Mouse (Mus musculus) splenic B cell, adult 2 months (primary cell): ENCODE data around the gene Oog4.
"Not testable (repeated sequence)": the region's sequence is repeated elsewhere in the genome, so short reads cannot be mapped to it uniquely, and the experiment has no call there.

Source experiments
- DNase-seq: peaks from one replicate; pipeline ENCODE4 v3.0.0-alpha.2; 2011; ENCODE audit warnings: low read depth, low spot score
- H3K27me3 ChIP-seq: 2 replicates; pipeline ENCODE4 v1.6.1; 2012; ENCODE audit warnings: mild to moderate bottlenecking, low read length, moderate library complexity, mixed read lengths; ENCODE audit not compliant: control insufficient read depth, poor library complexity, insufficient read depth, severe bottlenecking
- H3K36me3 ChIP-seq: 2 replicates; pipeline ENCODE4 v1.6.1; 2012; ENCODE audit warnings: mild to moderate bottlenecking, low read length, moderate library complexity, mixed read lengths; ENCODE audit not compliant: control insufficient read depth, poor library complexity, insufficient read depth, severe bottlenecking

Oog4 gene

DNA sequence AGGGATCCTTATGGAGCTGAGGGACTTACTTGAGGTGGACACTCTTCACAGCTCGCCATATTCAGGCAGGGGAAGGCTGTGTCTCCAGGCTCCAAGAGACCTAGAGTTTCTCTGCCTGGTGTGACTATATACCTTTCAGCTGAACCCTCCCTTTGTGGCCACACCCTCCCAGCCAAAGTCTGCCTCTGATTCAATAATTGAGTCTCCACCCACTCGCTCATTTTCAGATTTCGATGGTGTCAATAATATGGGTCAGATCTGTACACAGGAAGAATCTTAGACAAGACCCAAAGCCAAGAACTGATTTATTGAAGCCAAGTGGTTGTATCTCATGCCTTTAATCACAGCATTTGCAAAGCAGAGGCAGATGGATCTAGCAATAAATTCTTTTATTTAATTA lies at the start of gene Oog4:
Oog4 (minus strand) TSS at position 101 of the 400 bp plus-strand sequence.
- Histone ChIP-seq H3K27me3 (no peaks in the 10 kb centered on the region), H3K36me3 (no peaks in the 10 kb centered on the region)
- DNase-seq, result no peak

DNA sequence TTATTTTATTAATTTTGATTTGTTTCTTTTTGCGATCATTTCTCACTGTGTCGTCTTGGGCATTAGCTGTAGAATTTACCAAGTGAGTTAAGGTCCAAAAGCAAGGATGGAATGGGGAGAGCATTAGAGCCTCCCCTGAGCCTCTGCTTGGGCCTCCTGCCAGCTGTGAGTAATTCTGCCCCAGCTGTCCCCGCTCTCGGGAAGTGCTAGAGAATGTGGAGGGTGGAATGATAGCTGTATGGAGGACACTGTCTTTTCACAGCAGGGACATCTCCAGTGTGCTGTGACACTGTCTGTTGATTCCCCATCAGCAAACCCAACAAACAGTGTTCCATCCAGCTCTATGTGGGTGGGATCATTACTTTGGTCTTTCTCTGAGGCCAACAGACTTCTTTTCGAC lies 23.4 kb downstream of the Oog4 start:
- not testable (repeated sequence) for H3K36me3 ChIP-seq, H3K27me3 ChIP-seq, DNase-seq

DNA sequence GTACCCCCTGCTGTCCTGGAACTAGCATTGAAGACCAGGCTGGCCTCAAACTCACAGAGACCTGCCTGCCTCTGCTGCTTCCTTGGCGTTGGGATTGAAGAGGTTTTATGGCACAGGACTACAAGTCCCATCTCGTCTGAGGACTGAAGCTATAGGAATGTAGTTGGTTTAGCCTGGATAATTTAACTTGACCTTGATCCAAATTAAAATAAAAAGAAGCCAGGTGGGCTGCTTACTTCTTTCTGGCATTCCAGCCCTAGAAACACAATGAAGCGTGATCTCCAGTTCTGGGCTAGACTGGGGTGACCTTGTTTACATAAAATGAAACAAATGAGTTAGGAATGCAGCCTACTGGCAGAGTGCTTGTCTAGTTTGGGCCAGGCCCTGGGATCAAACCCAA lies 36.0 kb downstream of the Oog4 start:
- DNase-seq, result no peak
- peaks cover 13% of the 10 kb centered on the region for H3K36me3 ChIP-seq
- no peaks in the 10 kb centered on the region for H3K27me3 ChIP-seq

DNA sequence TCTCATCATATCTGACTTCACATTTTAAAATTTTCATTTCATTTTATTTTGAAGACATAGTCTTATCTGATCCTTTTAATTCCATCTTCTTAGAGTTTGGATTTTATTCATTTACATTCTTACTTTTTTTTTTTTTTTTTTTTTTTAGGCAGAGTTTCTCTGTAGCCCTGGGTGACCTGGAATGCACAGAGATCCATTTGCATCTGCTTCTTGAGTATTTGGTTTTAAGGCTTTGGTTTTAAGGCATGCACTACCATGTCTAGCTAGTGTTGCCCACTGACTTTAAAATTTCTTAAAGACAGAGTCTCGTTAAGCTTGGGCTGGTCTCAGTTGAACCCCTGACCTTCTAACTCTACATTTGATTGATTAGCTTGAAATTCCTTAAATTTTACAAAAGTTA lies 36.5 kb downstream of the Oog4 start:
- Histone ChIP-seq H3K36me3 (peaks cover 9% of the 10 kb centered on the region), H3K27me3 (no peaks in the 10 kb centered on the region)
- no peak for DNase-seq

DNA sequence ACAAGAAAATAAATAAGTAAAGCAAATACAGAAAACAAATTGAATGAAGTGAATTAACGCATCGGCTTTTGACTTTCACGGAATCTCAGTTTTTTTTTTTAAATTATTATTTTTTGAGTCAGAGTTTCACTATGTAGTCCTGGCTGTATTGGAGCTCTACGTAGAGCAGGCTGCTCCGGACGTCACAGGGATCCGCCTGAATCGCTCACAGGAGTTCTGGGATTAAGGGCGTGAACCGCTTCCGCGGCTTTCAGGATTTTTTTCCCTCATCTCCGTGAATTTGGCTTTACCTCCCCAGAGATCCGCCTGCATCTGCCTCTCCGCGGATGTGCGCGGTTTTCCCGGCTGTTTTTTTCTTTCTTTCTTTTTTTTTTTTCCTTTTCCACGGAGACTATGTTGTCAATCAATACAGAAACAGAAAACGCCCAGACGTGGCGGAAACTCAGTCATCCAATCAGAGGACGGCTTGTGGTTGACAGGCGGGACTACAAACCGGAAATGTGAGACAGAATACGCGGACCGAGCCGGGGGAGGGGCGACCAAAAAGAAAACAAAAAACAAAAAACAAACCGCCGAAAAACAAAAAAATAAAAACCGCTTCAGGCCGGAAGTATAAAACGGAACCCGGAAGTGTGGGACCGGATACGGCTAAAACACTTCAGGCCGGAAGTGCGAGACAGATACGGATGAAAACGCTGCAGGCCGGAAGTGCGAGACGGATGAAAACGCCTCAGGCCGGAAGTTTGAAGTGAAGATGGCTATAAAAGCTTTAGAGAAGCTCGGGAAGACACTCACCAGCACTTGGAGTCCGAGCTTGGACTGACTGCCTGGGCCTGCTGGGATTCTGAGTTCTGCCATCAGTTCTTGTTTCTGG lies 37.7 kb downstream of the Oog4 start, which contains the start of gene Pramef8:
Pramef8 (plus strand) TSS at position 208 of the 874 bp plus-strand sequence.
- DNase-seq, result peak; percentile 95
- Histone ChIP-seq H3K27me3 (no peaks in the 10 kb centered on the region), H3K36me3 (peaks cover 4% of the 10 kb centered on the region)

DNA sequence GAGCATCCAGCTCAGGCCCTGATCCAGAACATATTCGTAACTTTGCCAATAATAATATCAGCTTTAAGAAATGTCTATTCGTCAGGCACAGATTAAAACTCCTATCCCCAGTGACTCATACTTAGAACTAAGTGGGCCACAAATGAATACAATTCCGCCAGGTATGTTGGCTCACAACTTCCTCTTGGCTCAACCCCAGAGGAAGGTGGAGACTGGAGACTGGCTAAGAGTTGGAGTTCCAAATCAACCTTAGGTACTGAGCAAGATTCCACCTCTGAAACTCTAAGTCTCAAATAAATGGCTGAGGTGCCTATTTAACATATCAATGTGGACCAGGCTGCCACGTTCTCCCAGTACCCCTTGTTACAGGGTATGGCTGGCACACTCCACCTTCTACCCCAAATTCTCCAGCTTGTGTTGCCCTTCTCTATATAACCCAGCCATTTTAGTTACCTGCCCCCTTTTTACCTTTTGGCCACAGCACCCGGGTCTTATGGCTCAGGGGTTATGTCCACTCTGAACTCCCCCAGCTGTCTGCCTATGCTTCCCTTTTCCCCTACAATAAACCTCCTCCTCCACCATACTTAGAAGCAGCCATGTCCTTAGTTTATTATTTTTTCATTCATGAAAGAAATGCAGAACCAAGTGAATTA lies 38.4 kb downstream of the Oog4 start:
- H3K36me3 ChIP-seq, result peaks cover 4% of the 10 kb centered on the region
- DNase-seq, result peak; percentile 21
- no peaks in the 10 kb centered on the region for H3K27me3 ChIP-seq

DNA sequence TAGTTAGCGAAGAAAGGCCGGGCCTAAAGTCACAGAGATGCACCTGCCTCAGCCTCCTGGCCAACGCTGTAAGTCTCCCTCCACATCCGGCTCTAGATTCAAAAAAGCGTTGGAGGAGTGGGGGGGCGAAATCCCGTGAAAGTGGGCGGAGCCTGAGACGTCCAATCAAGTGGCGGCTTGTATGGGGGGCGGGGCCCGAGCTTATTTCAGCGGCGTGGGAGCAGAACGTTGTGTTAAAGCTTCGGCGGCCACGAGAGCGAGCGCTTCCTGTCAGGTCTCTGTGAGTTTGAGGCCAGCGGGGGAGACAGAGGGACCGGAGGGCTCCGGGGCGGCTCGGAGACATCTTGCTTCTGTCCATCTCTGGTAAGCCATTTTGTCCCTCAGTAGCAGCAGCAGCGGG lies 55.9 kb downstream of the Oog4 start, which contains the start of gene Pramel1:
Pramel1 (plus strand) TSS at position 248 of the 400 bp plus-strand sequence.
- DNase-seq, result no peak
- no peaks in the 10 kb centered on the region for H3K36me3 ChIP-seq
- no peaks in the 10 kb centered on the region for H3K27me3 ChIP-seq

DNA sequence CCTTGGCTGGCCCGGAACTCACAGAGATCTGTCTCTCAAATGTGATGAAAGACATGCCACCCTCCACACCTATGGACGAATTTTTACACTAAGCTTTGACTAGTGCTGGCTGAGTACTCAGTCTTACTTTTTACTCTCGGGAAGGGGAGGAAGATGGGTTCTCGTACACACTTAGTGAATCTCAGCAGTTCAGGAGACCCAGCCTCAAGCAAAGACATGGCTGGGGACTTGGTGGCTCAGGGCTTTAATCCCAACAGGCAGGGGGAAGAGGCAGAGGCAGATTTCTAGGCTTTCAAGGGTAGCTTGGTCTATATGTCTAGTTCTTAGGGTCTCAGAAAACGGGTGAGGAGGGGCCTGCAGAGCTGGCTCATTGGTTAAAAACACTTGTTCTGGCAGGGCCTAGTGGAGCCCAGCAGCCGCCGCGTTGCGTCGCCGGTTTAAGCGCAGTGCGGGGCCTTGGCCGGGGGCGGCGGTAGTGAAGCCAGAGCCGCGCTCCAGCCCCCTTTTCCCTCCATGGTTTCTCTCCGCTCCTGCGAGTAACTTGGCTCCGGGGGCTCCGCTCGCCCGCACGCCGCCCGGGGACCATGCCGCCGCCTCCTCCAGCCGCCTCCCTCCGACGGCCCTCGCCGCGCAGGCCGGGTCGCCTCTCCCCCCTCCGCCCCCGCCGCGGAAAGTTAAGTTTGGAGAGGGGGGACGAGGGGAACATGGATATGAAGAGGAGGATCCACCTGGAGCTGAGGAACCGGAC lies 61.0 kb downstream of the Oog4 start:
- no peaks in the 10 kb centered on the region for H3K27me3 ChIP-seq
- H3K36me3 ChIP-seq, result no peaks in the 10 kb centered on the region
- DNase-seq, result no peak
